Mouse (Mus musculus): ENCODE data around the gene Hist1h2ah. TPM values are rescaled to one million over a fixed set of nuclear protein-coding genes. Genes with fewer than 3 reads are reported as not detected.
"Not testable (repeated sequence)": the region's sequence is repeated elsewhere in the genome, so short reads cannot be mapped to it uniquely, and the experiment has no call there.

The Hist1h2ah gene
- polyA plus RNA-seq, 2 experiments, result 5.5 to 6.5 TPM

DNA sequence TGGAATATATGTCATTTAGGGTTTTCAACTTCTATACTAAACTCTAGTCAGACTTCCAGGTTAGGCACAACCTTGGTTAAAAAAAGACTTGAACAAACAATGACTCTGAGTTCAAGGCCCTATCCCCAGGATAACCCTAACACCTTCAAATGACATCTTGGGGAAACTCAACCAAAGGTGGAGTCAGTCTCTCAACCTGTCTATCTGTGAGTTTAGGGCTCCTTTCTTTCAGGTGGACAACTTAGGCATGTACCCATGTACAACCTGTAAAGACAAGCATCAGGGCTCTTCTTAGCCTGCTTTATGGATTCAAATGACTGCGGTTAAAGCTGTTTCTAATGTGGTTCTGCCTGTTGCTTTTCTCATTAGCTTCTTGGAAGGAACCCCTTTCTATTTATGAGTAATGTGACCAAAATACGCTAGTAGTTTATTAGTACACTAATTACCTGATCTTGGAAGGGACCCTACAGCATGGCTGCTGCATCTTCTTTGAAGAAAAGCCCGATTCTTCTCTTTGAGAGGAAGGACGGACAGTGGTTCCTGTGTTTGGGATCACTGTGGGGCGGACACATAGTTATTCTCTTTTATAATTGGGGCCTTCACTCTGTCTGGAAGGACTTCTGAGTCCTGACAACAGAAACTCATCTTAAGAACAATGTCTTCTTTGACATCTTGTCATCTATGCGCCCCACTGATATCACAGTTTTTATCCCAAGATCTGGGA is 9.2 kb upstream of the Hist1h2ah start:
- no peaks in the 10 kb centered on the region for H3K36me3 ChIP-seq (ENCODE audit: control insufficient read depth, insufficient read depth, low read length)
- H3K4me2 ChIP-seq (replicated peaks; ENCODE audit: low read depth, low read length, severe bottlenecking), result peak overlapping the region; percentile 44; the same call in 1 of the 2 replicates
- ATAC-seq (ENCODE audit: low FRiP score, low read depth) (no peak), DNase-seq (ENCODE audit: low spot score) (no peak)
- WGBS, result 84% methylated on average over 6 of the region's 6 CpGs
- no peaks in the 10 kb centered on the region for H3K27me3 ChIP-seq (ENCODE audit: control insufficient read depth, insufficient read depth, low read length)
- H3K9me3 ChIP-seq (ENCODE audit: control insufficient read depth, low read length), result no peaks in the 10 kb centered on the region
- no peak for TF ChIP-seq POLR2A (IDR thresholded peaks at IDR 0.05; ENCODE audit: borderline replicate concordance, extremely low read depth, insufficient read depth, insufficient read length)
- peak overlapping the region; percentile 30 for H3K4me3 ChIP-seq (replicated peaks; ENCODE audit: low read length)
- H3K27ac ChIP-seq (replicated peaks; ENCODE audit: low read depth, low read length), result no peak overlapping the region
- H3K4me1 ChIP-seq (ENCODE audit: control insufficient read depth, insufficient read depth, low read length), result peaks cover 18% of the 10 kb centered on the region
- no peak overlapping the region for H3K9ac ChIP-seq (ENCODE audit: low read depth, low read length, severe bottlenecking)

DNA sequence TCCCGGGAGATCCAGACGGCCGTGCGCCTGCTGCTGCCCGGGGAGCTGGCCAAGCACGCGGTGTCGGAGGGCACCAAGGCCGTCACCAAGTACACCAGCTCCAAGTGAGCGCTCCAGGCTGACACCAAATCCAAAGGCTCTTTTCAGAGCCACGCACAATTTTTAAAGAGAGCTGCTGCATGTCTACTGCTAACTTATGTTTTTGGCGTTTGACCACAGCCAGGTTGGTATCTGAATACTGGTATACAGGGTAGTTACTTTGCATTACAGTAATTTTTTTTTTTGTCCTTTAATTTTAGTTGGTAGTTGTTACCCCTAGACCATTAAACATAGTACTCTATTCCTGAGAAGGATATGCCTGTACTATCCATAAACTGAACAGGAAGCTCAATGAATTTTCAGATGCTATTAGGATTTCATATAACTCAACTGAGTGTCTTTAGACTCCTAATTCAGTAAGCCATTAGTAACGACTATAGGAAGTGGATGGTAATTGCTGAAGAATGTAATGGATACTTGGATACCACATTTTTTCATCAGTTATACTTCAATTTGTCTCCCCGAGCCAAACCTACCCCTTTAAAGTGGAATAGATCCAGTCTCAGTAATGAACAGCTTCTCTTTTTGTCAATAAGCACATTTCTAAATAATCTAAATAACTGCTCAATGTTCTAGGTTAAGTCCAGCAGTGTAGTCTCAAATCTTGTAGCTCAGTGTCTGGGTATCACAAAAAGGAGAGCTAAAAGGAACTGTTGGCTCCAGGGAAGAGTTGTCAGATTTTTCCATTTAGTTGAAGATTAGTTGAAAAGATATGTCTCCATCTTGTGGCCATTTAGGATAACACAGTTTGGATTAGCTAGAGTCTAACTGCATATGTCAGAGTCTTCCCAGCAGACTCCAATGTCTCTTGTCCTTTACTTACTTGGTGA is 8.4 kb upstream of the Hist1h2ah start:
- H3K4me1 ChIP-seq (ENCODE audit: control insufficient read depth, insufficient read depth, low read length), result peaks cover 17% of the 10 kb centered on the region
- ATAC-seq (ENCODE audit: low FRiP score, low read depth) (no peak), DNase-seq (ENCODE audit: low spot score) (peak; percentile 92)
- TF ChIP-seq POLR2A (IDR thresholded peaks at IDR 0.05; ENCODE audit: borderline replicate concordance, extremely low read depth, insufficient read depth, insufficient read length), result no peak
- H3K4me3 ChIP-seq (replicated peaks; ENCODE audit: low read length), result peak overlapping the region; percentile 30
- peak overlapping the region; percentile 44 for H3K4me2 ChIP-seq (replicated peaks; ENCODE audit: low read depth, low read length, severe bottlenecking)
- no peaks in the 10 kb centered on the region for H3K27me3 ChIP-seq (ENCODE audit: control insufficient read depth, insufficient read depth, low read length)
- H3K27ac ChIP-seq (replicated peaks; ENCODE audit: low read depth, low read length), result peak overlapping the region; percentile 63
- no peaks in the 10 kb centered on the region for H3K36me3 ChIP-seq (ENCODE audit: control insufficient read depth, insufficient read depth, low read length)
- H3K9ac ChIP-seq (ENCODE audit: low read depth, low read length, severe bottlenecking), result peak overlapping the region; percentile 43; the same call in 1 of the 2 replicates
- WGBS, result 1% methylated on average over 9 of the region's 14 CpGs
- no peaks in the 10 kb centered on the region for H3K9me3 ChIP-seq (ENCODE audit: control insufficient read depth, low read length)

- not testable (repeated sequence) for H3K36me3 ChIP-seq (ENCODE audit: control insufficient read depth, insufficient read depth, low read length)
- DNase-seq (ENCODE audit: low spot score) (peak; percentile 100), ATAC-seq (ENCODE audit: low FRiP score, low read depth) (peak; percentile 88)
These were observed 7.5 kb upstream of the Hist1h2ah start, which contains the start of the genes Hist1h2ag and Hist1h2bj for GRCm38 (mm10) chr13:22042568-22043502. Gene Hist1h2ag (minus strand): TSS chr13:22042944. Gene Hist1h2bj (plus strand): TSS chr13:22043214.

GRCm38 (mm10) chr13:22041651-22042567 is 6.5 kb upstream of the Hist1h2ah start:
- Histone ChIP-seq H3K27ac (replicated peaks; ENCODE audit: low read depth, low read length) (peak overlapping the region; percentile 90), H3K36me3 (ENCODE audit: control insufficient read depth, insufficient read depth, low read length) (no peaks in the 10 kb centered on the region), H3K4me2 (replicated peaks; ENCODE audit: low read depth, low read length, severe bottlenecking) (peak overlapping the region; percentile 79), H3K9me3 (ENCODE audit: control insufficient read depth, low read length) (no peaks in the 10 kb centered on the region), H3K9ac (ENCODE audit: low read depth, low read length, severe bottlenecking) (peak overlapping the region; percentile 43; the same call in 1 of the 2 replicates), H3K27me3 (ENCODE audit: control insufficient read depth, insufficient read depth, low read length) (no peaks in the 10 kb centered on the region), H3K4me1 (ENCODE audit: control insufficient read depth, insufficient read depth, low read length) (peaks cover 17% of the 10 kb centered on the region), H3K4me3 (replicated peaks; ENCODE audit: low read length) (peak overlapping the region; percentile 42)
- no peak for DNase-seq (ENCODE audit: low spot score)
- 2% methylated on average over 13 of the region's 13 CpGs for WGBS
- no peak for ATAC-seq (ENCODE audit: low FRiP score, low read depth)
- no peak for TF ChIP-seq POLR2A (IDR thresholded peaks at IDR 0.05; ENCODE audit: borderline replicate concordance, extremely low read depth, insufficient read depth, insufficient read length)

More at GRCm38 (mm10) chr13:22042568-22043502, 7.5 kb upstream of the Hist1h2ah start, which contains the start of the genes Hist1h2ag and Hist1h2bj:
- not testable (repeated sequence) for H3K27me3 ChIP-seq (ENCODE audit: control insufficient read depth, insufficient read depth, low read length); H3K9me3 ChIP-seq (ENCODE audit: control insufficient read depth, low read length)
- Histone ChIP-seq H3K4me1 (ENCODE audit: control insufficient read depth, insufficient read depth, low read length) (peaks cover 17% of the 10 kb centered on the region), H3K27ac (replicated peaks; ENCODE audit: low read depth, low read length) (peak within 1 kb of the TSS; percentile 90), H3K4me3 (replicated peaks; ENCODE audit: low read length) (peak within 1 kb of the TSS; percentile 42), H3K9ac (ENCODE audit: low read depth, low read length, severe bottlenecking) (peak within 1 kb of the TSS; percentile 43; the same call in 1 of the 2 replicates), H3K4me2 (replicated peaks; ENCODE audit: low read depth, low read length, severe bottlenecking) (peak within 1 kb of the TSS; percentile 79)
- WGBS, result under 1% methylated on average over 34 of the region's 80 CpGs

Data from limb, embryonic 14.5 days (tissue).